Mouse (Mus musculus) embryonic fibroblast, embryonic 13.5 days (primary cell): ENCODE data around the gene Gsk3a.

Source experiments
- CTCF ChIP-seq: IDR thresholded peaks from 2 replicates; pipeline ENCODE4 v1.5.1; 2011; ENCODE audit warnings: mild to moderate bottlenecking, control low read depth, low read length, moderate library complexity, borderline replicate concordance; ENCODE audit not compliant: insufficient read depth
- POLR2A ChIP-seq: IDR thresholded peaks from 2 replicates; pipeline ENCODE4 v1.6.1; 2011; ENCODE audit warnings: low read depth, mild to moderate bottlenecking, control low read depth, low read length, moderate library complexity

DNA sequence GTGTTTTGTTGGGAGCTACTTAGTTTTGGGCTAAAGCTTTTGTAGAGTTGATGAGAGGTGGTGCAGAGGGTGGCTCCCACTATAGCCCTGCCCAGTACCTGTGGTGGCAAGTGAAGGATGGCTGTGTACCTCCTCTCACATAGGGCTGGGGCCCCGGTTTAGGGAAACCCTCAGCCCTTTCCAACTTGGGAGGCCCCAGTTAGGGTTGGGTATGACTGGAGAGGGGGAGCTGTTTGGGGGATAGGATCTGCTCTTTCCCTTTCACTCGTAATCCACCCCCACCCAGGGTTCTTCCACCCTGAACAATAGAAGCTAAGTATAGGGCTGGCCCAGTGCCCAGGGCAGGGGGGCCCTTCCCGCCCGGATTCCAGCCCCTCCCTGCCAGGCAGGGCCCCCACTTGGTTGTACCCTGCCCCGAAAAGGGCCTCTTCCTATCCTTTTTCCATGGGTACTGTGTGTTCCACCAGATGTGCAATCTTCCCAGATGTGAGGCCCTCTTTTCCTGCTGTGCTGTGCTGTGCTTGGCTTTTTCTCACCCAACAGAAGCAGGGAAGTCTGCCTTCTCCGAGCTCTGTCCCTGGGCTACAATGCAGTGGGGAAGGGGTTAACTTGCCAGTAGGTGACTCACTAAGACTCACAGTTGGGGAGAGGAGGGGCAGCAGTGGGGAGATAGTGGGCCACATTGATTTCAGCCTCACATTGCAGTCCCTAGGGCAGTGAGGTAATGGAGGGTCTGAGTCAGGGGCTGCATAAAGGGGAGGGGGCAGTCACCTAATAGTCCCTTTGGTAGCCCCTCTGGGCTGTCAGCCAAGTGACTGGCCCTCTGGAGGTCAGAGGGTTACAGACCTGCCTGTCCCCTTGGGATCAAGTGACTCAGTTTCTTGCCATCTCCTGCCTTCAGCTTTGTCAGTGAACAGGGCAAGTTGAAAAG, 42.5 kb upstream of the Gsk3a start:
- TF ChIP-seq CTCF = no peak
- TF ChIP-seq POLR2A = peak; percentile 63
